In genomic region chr11:114676896-114677530, GRCm38 (mm10) we compare ENCODE assay signal across 9 mouse cellular contexts. TPM values are rescaled to one million over a fixed set of nuclear protein-coding genes. Genes with fewer than 3 reads are reported as not detected.
DNase-seq lines count a peak whose midpoint lies in the region; ATAC-seq and TF ChIP-seq lines count a peak whose summit lies in the region.
"Had no signal": no experiment of that assay in that cellular context is flagged by ENCODE, and none has a peak within 500 bp of the region (broad histone marks: within the 10 kb centered on the region; RNA-seq: fewer than 3 reads in every experiment).

No protein-coding gene starts in this region.

- peak overlapping the region; percentile 97 for H3K4me3 ChIP-seq in gastrocnemius, adult 2 months
- H3K4me3 ChIP-seq in E14TG2a.4 (replicated peaks; ENCODE audit: low read length) = peak overlapping the region; percentile 87
- H3K4me3 ChIP-seq in forebrain, postnatal 0 days (ENCODE audit: low read depth, low read length) = no peak overlapping the region
- H3K4me3 ChIP-seq in limb, embryonic 15.5 days = peak overlapping the region; percentile 62

- H3K4me2 ChIP-seq in forebrain, postnatal 0 days (ENCODE audit: low read depth) = peak overlapping the region; percentile 93
- peak overlapping the region; percentile 94 for H3K4me2 ChIP-seq in limb, embryonic 15.5 days

- H3K9me3 ChIP-seq in E14TG2a.4 (ENCODE audit: low read length) = no peaks in the 10 kb centered on the region
- H3K9me3 ChIP-seq in forebrain, postnatal 0 days (ENCODE audit: low read length) = no peaks in the 10 kb centered on the region
- no peaks in the 10 kb centered on the region for H3K9me3 ChIP-seq in limb, embryonic 15.5 days

- peak; percentile 79 for DNase-seq in gastrocnemius, adult 2 months
- no peak for DNase-seq in gastrocnemius, postnatal 4 days (ENCODE audit: low spot score in 2 of 2)
- no peak for DNase-seq in forebrain, postnatal 0 days
- no peak for DNase-seq in B cell, adult 2 months
- DNase-seq in urinary bladder, adult 2 months (ENCODE audit: low spot score) = no peak
- DNase-seq in thymus, postnatal 0 days (ENCODE audit: low spot score) = no peak

- intact Hi-C loops in gastrocnemius, adult 2 months (cut with DNase I) = loop anchor here (5.0 to 10.0 kb wide), 2 partner anchors 50 to 708 kb away; partner anchors contain the start of genes Cdr2l and Dnaic2

- H3K36me3 ChIP-seq in E14TG2a.4 (ENCODE audit: insufficient read depth, low read length) = peaks cover 31% of the 10 kb centered on the region
- peaks cover 24% of the 10 kb centered on the region for H3K36me3 ChIP-seq in forebrain, postnatal 0 days (ENCODE audit: insufficient read depth)
- H3K36me3 ChIP-seq in limb, embryonic 15.5 days = peaks cover 22% of the 10 kb centered on the region

- H3K9ac ChIP-seq in forebrain, postnatal 0 days = no peak overlapping the region
- 0 out of 2 replicates have a peak overlapping the region, but pooled peaks have one; percentile 7 for H3K9ac ChIP-seq in limb, embryonic 15.5 days

- 40% methylated on average over 9 of the region's 9 CpGs for WGBS in forebrain, postnatal 0 days
- 36% methylated on average over 9 of the region's 9 CpGs for WGBS in limb, embryonic 15.5 days

- no peak for TF ChIP-seq CTCF in gastrocnemius, adult 2 months (IDR thresholded peaks at IDR 0.05)
- TF ChIP-seq CTCF in E14TG2a.4 (conservative IDR thresholded peaks at IDR 0.05; ENCODE audit: low read length) = no peak
- no peak for TF ChIP-seq CTCF in forebrain, postnatal 0 days (IDR thresholded peaks at IDR 0.05; ENCODE audit: low read depth)

- H3K27me3 ChIP-seq in E14TG2a.4 (ENCODE audit: insufficient read depth, low read length) = peaks cover 17% of the 10 kb centered on the region
- H3K27me3 ChIP-seq in forebrain, postnatal 0 days (ENCODE audit: insufficient read depth, low read length) = no peaks in the 10 kb centered on the region
- no peaks in the 10 kb centered on the region for H3K27me3 ChIP-seq in limb, embryonic 15.5 days

- peak overlapping the region; percentile 90 for H3K27ac ChIP-seq in gastrocnemius, adult 2 months
- no peak overlapping the region for H3K27ac ChIP-seq in forebrain, postnatal 0 days (ENCODE audit: low read depth, low read length)
- H3K27ac ChIP-seq in limb, embryonic 15.5 days = 0 out of 2 replicates have a peak overlapping the region, but pooled peaks have one; percentile 43

- peaks cover 79% of the 10 kb centered on the region for H3K4me1 ChIP-seq in E14TG2a.4 (replicated peaks; ENCODE audit: low read depth, low read length)
- H3K4me1 ChIP-seq in forebrain, postnatal 0 days (ENCODE audit: insufficient read depth) = no peaks in the 10 kb centered on the region; the same call in 1 of the 2 replicates
- H3K4me1 ChIP-seq in limb, embryonic 15.5 days = peaks cover 53% of the 10 kb centered on the region

- ATAC-seq in forebrain, postnatal 0 days = no peak
- ATAC-seq in limb, embryonic 15.5 days (ENCODE audit: insufficient number of reproducible peaks, low FRiP score, low TSS enrichment, low read depth) = no peak

RNA-seq across cellular contexts. Expression of gene Ttyh2, which starts 1.8 kb away (rescaled TPM):
- total RNA-seq in gastrocnemius, adult 2 months (2021) = 10 to 100 TPM; 15.7 to 17.4 TPM
- total RNA-seq in gastrocnemius, postnatal 4 days (2021) = 100 to 1,000 TPM; 101 to 108 TPM
- 26.6 and 29.9 TPM in 2 replicates for total RNA-seq in forebrain, postnatal 0 days (2014; rRNA removed)
- 24.4 and 26.4 TPM in 2 replicates for polyA plus RNA-seq in forebrain, postnatal 0 days (2015; fragmentation: Nextera tagmentation; extraction: Ambion mirVana)
- 22.4 and 29.7 TPM in 2 replicates for polyA plus RNA-seq in limb, embryonic 15.5 days (2015; fragmentation: Nextera tagmentation; extraction: Ambion mirVana)
- polyA plus RNA-seq in urinary bladder, adult 2 months (2012; rRNA removed) = 3.7 and 4.7 TPM in 2 replicates
- 11.1 and 12.2 TPM in 2 replicates for polyA plus RNA-seq in thymus, postnatal 0 days (2015; fragmentation: Nextera tagmentation; extraction: Ambion mirVana)

RNA-seq across cellular contexts. Expression of gene Rpl38, which starts 8.7 kb away (rescaled TPM):
- total RNA-seq in gastrocnemius, adult 2 months (2021) = 100 to 1,000 TPM; 544 to 670 TPM
- total RNA-seq in gastrocnemius, postnatal 4 days (2021) = 1,000 to 10,000 TPM; 1,199 to 1,226 TPM
- total RNA-seq in forebrain, postnatal 0 days (2014; rRNA removed) = 1,173 and 2,728 TPM in 2 replicates
- polyA plus RNA-seq in forebrain, postnatal 0 days (2015; fragmentation: Nextera tagmentation; extraction: Ambion mirVana) = 1,003 and 1,434 TPM in 2 replicates
- polyA plus RNA-seq in limb, embryonic 15.5 days (2015; fragmentation: Nextera tagmentation; extraction: Ambion mirVana) = 866 and 1,120 TPM in 2 replicates
- polyA plus RNA-seq in urinary bladder, adult 2 months (2012; rRNA removed) = 2,406 and 2,749 TPM in 2 replicates
- polyA plus RNA-seq in thymus, postnatal 0 days (2015; fragmentation: Nextera tagmentation; extraction: Ambion mirVana) = 1,685 and 1,731 TPM in 2 replicates

RNA-seq across cellular contexts. Expression of gene Dnaic2, which starts 50.2 kb away (rescaled TPM):
- total RNA-seq in gastrocnemius, adult 2 months (2021) = under 1 TPM; 0.08 to 0.14 TPM
- 1 to 10 TPM; 1.3 to 2.0 TPM for total RNA-seq in gastrocnemius, postnatal 4 days (2021)
- 4.7 and 8.9 TPM in 2 replicates for total RNA-seq in forebrain, postnatal 0 days (2014; rRNA removed)
- polyA plus RNA-seq in forebrain, postnatal 0 days (2015; fragmentation: Nextera tagmentation; extraction: Ambion mirVana) = 3.1 and 4.4 TPM in 2 replicates
- polyA plus RNA-seq in limb, embryonic 15.5 days (2015; fragmentation: Nextera tagmentation; extraction: Ambion mirVana) = 1.1 and 1.3 TPM in 2 replicates
- polyA plus RNA-seq in urinary bladder, adult 2 months (2012; rRNA removed) = 1.1 and 1.2 TPM in 2 replicates
- 0.94 and 1.1 TPM in 2 replicates for polyA plus RNA-seq in thymus, postnatal 0 days (2015; fragmentation: Nextera tagmentation; extraction: Ambion mirVana)
- total RNA-seq: common myeloid progenitor, adult 5-6 weeks had no signal
